Mouse (Mus musculus): ENCODE data around the gene Fam124a. TPM values are rescaled to one million over a fixed set of nuclear protein-coding genes. Genes with fewer than 3 reads are reported as not detected.

Gene Fam124a
- total RNA-seq, 1 experiment = 1.7 TPM

DNA sequence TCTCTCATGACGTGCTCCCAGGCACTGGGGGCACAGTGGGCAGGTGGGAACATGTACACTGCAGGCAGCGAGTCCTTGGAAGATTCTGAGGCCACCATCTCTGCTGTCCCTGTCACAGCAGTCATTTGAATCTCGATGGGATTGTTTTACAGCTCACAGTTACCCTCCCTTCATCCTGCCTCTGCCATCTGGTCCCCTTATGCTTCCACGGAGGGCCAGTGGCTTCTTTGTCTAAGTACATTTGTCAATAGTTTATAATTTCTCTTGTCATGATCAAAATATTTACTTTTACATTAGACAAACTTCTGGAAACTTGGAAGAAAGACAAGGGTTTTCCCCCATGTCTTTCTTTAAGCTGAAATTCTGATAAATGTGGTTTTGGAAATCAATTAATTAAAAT, 8.8 kb upstream of the Fam124a start:
- H3K4me1 ChIP-seq (ENCODE audit: control insufficient read depth in 2 of 2, insufficient read depth in 2 of 2, low read length in 2 of 2, poor library complexity in 1 of 2) = no peaks in the 10 kb centered on the region
- no peaks in the 10 kb centered on the region for H3K36me3 ChIP-seq (ENCODE audit: control insufficient read depth, insufficient read depth, low read length, poor library complexity, severe bottlenecking)
- no peak overlapping the region for H3K27ac ChIP-seq (ENCODE audit: insufficient read depth, low read depth, low read length, poor library complexity, severe bottlenecking)
- H3K9me3 ChIP-seq (ENCODE audit: control insufficient read depth, insufficient read depth, low read depth, low read length) = no peaks in the 10 kb centered on the region
- no peak overlapping the region for H3K4me3 ChIP-seq (ENCODE audit: insufficient read depth in 1 of 2, low read depth in 1 of 2, low read length in 2 of 2, poor library complexity in 1 of 2, severe bottlenecking in 1 of 2)
- no peak for DNase-seq (ENCODE audit: low read depth, low spot score)
- in situ Hi-C loops (cut with MboI; ENCODE audit: low sequenced_read_pairs in 2 of 2, unreplicated experiment in 2 of 2) = no loop called here
- TF ChIP-seq ZNF384 (IDR thresholded peaks at IDR 0.05; ENCODE audit: low read depth, low read length) (no peak), MAFK (IDR thresholded peaks at IDR 0.05; ENCODE audit: insufficient read depth, low read depth, low read length) (no peak), CHD2 (IDR thresholded peaks at IDR 0.05; ENCODE audit: low read depth, low read length) (no peak), ZC3H11A (IDR thresholded peaks at IDR 0.05; ENCODE audit: borderline replicate concordance, low read depth, low read length) (no peak), HCFC1 (IDR thresholded peaks at IDR 0.05; ENCODE audit: borderline replicate concordance, insufficient read depth, low read length) (no peak)
- no peak overlapping the region for H3K9ac ChIP-seq (ENCODE audit: insufficient read depth, low read depth, low read length, poor library complexity, severe bottlenecking)

DNA sequence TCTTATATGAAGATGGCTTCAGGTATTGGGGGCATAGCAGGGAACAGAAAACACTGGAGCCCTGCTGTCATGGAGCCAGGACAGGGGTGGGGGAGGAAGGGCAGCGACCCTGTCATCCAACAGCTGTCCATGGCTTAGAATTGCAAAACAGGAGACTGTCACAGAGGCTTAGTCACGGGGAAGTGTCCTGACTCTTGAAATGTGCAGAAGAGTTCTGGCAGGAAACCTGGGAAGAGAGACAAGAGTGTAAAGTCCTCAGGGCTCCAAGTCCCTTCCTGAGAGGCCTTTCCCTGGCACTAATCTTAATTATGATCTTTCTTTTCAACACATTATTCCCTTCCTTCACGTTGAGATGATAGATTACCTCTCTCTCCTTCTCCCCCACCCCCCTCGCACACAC, 5.4 kb upstream of the Fam124a start:
- H3K9ac ChIP-seq (ENCODE audit: insufficient read depth, low read depth, low read length, poor library complexity, severe bottlenecking) = no peak overlapping the region
- 0 out of 4 replicates have a peak, but pooled peaks cover 0 to 1% of the 10 kb centered on the region in 2 experiments for H3K4me1 ChIP-seq (ENCODE audit: control insufficient read depth in 2 of 2, insufficient read depth in 2 of 2, low read length in 2 of 2, poor library complexity in 1 of 2)
- TF ChIP-seq HCFC1 (IDR thresholded peaks at IDR 0.05; ENCODE audit: borderline replicate concordance, insufficient read depth, low read length) (no peak), CHD2 (IDR thresholded peaks at IDR 0.05; ENCODE audit: low read depth, low read length) (no peak), ZC3H11A (IDR thresholded peaks at IDR 0.05; ENCODE audit: borderline replicate concordance, low read depth, low read length) (no peak), ZNF384 (IDR thresholded peaks at IDR 0.05; ENCODE audit: low read depth, low read length) (no peak), MAFK (IDR thresholded peaks at IDR 0.05; ENCODE audit: insufficient read depth, low read depth, low read length) (no peak)
- no peak overlapping the region for H3K4me3 ChIP-seq (ENCODE audit: insufficient read depth in 1 of 2, low read depth in 1 of 2, low read length in 2 of 2, poor library complexity in 1 of 2, severe bottlenecking in 1 of 2)
- no peak overlapping the region for H3K27ac ChIP-seq (ENCODE audit: insufficient read depth, low read depth, low read length, poor library complexity, severe bottlenecking)
- in situ Hi-C loops (cut with MboI; ENCODE audit: low sequenced_read_pairs in 2 of 2, unreplicated experiment in 2 of 2) = no loop called here
- no peaks in the 10 kb centered on the region for H3K36me3 ChIP-seq (ENCODE audit: control insufficient read depth, insufficient read depth, low read length, poor library complexity, severe bottlenecking)
- no peaks in the 10 kb centered on the region for H3K9me3 ChIP-seq (ENCODE audit: control insufficient read depth, insufficient read depth, low read depth, low read length)
- no peak for DNase-seq (ENCODE audit: low read depth, low spot score)

DNA sequence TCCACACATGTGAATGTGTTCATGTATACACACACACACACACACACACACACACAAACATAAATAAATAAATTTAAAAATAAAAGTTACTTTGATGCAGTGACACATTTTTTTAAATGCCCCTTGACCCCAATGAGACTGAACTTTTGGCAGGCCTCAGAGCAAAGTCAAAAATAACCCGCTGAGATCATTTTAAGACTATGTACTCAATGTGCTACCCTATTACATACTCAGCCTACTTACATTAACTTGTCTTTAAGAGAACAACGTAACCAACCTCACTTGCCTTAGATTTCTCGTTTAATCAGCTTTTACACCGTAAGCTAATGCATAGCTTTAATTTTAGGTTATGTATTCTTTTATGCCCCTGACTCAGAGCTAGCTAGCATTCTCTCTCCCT, 2.8 kb upstream of the Fam124a start:
- no peaks in the 10 kb centered on the region for H3K9me3 ChIP-seq (ENCODE audit: control insufficient read depth, insufficient read depth, low read depth, low read length)
- H3K4me1 ChIP-seq (ENCODE audit: control insufficient read depth in 2 of 2, insufficient read depth in 2 of 2, low read length in 2 of 2, poor library complexity in 1 of 2) = peaks cover 2 to 3% of the 10 kb centered on the region in 2 experiments; a peak in 1 of 4 replicates
- H3K36me3 ChIP-seq (ENCODE audit: control insufficient read depth, insufficient read depth, low read length, poor library complexity, severe bottlenecking) = no peaks in the 10 kb centered on the region
- H3K4me3 ChIP-seq (ENCODE audit: insufficient read depth in 1 of 2, low read depth in 1 of 2, low read length in 2 of 2, poor library complexity in 1 of 2, severe bottlenecking in 1 of 2) = no peak overlapping the region
- in situ Hi-C loops (cut with MboI; ENCODE audit: low sequenced_read_pairs in 2 of 2, unreplicated experiment in 2 of 2) = no loop called here
- H3K27ac ChIP-seq (ENCODE audit: insufficient read depth, low read depth, low read length, poor library complexity, severe bottlenecking) = no peak overlapping the region
- no peak for TF ChIP-seq ZC3H11A (IDR thresholded peaks at IDR 0.05; ENCODE audit: borderline replicate concordance, low read depth, low read length)
- no peak for TF ChIP-seq MAFK (IDR thresholded peaks at IDR 0.05; ENCODE audit: insufficient read depth, low read depth, low read length)
- no peak for TF ChIP-seq ZNF384 (IDR thresholded peaks at IDR 0.05; ENCODE audit: low read depth, low read length)
- no peak for TF ChIP-seq CHD2 (IDR thresholded peaks at IDR 0.05; ENCODE audit: low read depth, low read length)
- TF ChIP-seq HCFC1 (IDR thresholded peaks at IDR 0.05; ENCODE audit: borderline replicate concordance, insufficient read depth, low read length) = no peak
- H3K9ac ChIP-seq (ENCODE audit: insufficient read depth, low read depth, low read length, poor library complexity, severe bottlenecking) = no peak overlapping the region
- DNase-seq (ENCODE audit: low read depth, low spot score) = no peak

DNA sequence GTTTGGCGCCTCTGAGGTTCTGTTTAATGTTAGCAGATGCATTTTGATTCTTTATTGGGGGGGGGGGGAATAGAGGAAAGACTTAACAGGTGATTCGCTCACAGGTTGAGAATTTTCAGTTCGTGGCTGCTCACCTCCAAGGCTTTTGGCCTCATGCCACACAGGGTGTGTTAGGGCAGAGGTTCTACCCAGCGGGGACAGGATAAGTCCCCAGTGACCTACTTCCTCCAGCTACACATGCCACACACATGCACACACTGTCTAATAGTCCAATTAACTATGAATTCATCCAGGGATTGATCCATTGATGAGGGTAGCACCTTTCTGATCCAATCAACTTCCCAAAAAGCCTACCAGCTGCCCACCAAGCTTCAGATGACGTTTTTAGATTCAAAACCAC, 1.8 kb upstream of the Fam124a start:
- no peak for DNase-seq (ENCODE audit: low read depth, low spot score)
- in situ Hi-C loops (cut with MboI; ENCODE audit: low sequenced_read_pairs in 2 of 2, unreplicated experiment in 2 of 2) = no loop called here
- Histone ChIP-seq H3K36me3 (ENCODE audit: control insufficient read depth, insufficient read depth, low read length, poor library complexity, severe bottlenecking) (no peaks in the 10 kb centered on the region), H3K4me3 (ENCODE audit: insufficient read depth in 1 of 2, low read depth in 1 of 2, low read length in 2 of 2, poor library complexity in 1 of 2, severe bottlenecking in 1 of 2) (no peak overlapping the region), H3K4me1 (ENCODE audit: control insufficient read depth in 2 of 2, insufficient read depth in 2 of 2, low read length in 2 of 2, poor library complexity in 1 of 2) (peaks cover 2 to 3% of the 10 kb centered on the region in 2 experiments; a peak in 1 of 4 replicates), H3K9me3 (ENCODE audit: control insufficient read depth, insufficient read depth, low read depth, low read length) (no peaks in the 10 kb centered on the region), H3K9ac (ENCODE audit: insufficient read depth, low read depth, low read length, poor library complexity, severe bottlenecking) (no peak overlapping the region), H3K27ac (ENCODE audit: insufficient read depth, low read depth, low read length, poor library complexity, severe bottlenecking) (no peak overlapping the region)
- TF ChIP-seq HCFC1 (IDR thresholded peaks at IDR 0.05; ENCODE audit: borderline replicate concordance, insufficient read depth, low read length) (no peak), ZC3H11A (IDR thresholded peaks at IDR 0.05; ENCODE audit: borderline replicate concordance, low read depth, low read length) (no peak)
